Mouse (Mus musculus) erythroid progenitor cell, adult 5-6 weeks (primary cell): ENCODE data around the gene Bid. TPM values are rescaled to one million over a fixed set of nuclear protein-coding genes. Genes with fewer than 3 reads are reported as not detected.
"Not testable (repeated sequence)": the region's sequence is repeated elsewhere in the genome, so short reads cannot be mapped to it uniquely, and the experiment has no call there.

ENCODE experiments used
- ATAC-seq: replicated peaks from 2 replicates; pipeline ENCODE4 v1.8.0; 2016; ENCODE audit warnings: moderate number of reproducible peaks, mild to moderate bottlenecking, moderate TSS enrichment, inconsistent platforms; ENCODE audit not compliant: poor library complexity, low FRiP score, severe bottlenecking
- total RNA-seq, 2 experiments: library from RNA; stranded (forward) in 1 of 2; stranded (reverse) in 1 of 2; fragments of 150-400 nt in 1 of 2; fragments of 186-747, 209-891 nt in 1 of 2; gene quantifications; 2 replicates each; pipeline versions ENCODE4 v1.2.3 to v1.2.4; 2015 to 2017; ENCODE audit warnings: low replicate concordance in 2 of 2

Bid gene
- total RNA-seq, 2 experiments from 2014 or later = 7.7 to 9.6 TPM

- no peak for ATAC-seq
These were observed 21.5 kb upstream of the Bid start for GRCm38 (mm10) chr6:120937999-120938608.

- ATAC-seq = no peak
These were observed 20.5 kb upstream of the Bid start for GRCm38 (mm10) chr6:120937104-120937617.

DNA sequence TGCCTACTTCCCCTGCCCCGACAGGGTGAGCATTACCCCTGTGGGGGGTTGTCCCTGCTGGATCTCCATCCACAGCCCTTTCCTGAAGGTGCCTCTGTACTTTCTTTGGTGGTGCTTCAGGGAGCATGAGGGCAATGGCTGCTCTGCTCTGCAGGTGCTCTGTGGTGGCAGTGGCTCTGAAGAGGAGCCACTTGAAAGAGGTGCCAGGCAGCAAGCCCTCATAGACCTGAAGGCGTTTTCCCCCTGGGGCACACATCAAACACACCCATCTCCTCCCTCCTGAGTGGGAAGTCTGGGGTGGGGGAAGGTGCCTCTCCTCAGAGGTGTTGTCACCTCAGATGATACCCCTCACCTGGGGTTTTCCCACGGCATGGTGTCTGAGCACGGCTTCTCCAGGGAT lies 17.5 kb upstream of the Bid start:
- ATAC-seq = no peak

DNA sequence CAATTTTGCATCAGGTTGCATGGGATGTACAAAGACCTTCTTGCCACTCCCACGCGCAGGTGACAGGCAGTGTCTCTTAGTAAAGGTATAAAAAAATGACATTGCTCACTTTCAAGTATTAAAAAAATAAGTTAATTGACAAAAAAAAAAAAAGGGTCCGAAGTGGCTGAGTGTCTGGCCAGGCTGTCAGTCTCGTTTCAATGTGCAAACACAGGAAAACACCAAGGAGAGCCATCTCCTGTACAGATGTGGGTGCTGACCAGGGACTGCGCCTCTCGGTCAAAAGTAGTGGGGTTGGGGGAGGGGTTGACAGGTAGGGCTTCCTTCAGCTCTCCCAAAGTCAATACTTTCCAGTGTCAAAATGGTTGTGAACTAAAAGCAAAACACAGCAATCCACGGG lies 17.0 kb upstream of the Bid start:
- ATAC-seq = no peak

DNA sequence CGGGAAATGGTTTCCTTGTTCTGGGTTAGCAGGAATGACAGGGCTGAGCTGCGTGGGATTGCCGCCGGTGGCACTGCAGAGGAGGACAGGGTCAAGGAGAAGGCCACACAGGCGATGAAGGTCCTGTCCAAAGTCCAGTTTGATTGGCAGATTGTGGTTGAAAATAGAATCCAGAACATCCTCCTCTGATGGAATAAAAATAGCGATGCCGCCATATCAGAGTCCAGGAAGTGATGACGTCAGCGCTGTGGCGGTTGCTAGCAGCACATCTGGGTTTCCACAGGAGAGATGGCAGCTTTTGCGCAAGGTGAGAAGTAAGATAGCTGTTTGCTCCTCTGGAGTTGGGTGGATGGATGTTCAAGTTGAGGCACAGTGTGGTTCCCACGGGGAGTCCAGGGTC lies 15.9 kb upstream of the Bid start:
- no peak for ATAC-seq

GRCm38 (mm10) chr6:120930450-120931306 lies 14.0 kb upstream of the Bid start:
- no peak for ATAC-seq

- no peak for ATAC-seq
These were observed 12.8 kb upstream of the Bid start for GRCm38 (mm10) chr6:120929421-120929820.

DNA sequence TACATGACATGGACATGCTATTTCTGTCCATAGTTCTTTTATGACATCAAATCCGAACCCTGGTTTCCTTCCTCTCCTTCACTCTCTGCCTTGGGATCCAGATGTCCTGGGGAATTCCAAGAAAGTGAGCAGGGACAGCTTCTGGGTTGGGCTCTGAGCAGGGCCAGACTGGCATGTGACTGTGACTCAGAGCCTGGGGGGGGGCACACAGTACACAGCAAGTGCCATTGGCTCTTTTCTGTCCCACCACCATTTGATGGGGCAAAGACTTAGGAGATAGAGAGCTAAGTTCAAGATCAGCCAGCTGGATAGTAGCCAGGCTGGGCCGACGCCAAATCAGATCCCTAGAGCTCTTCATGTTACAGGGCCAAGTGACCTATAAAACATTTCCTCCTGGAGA lies 11.1 kb upstream of the Bid start:
- ATAC-seq = no peak

DNA sequence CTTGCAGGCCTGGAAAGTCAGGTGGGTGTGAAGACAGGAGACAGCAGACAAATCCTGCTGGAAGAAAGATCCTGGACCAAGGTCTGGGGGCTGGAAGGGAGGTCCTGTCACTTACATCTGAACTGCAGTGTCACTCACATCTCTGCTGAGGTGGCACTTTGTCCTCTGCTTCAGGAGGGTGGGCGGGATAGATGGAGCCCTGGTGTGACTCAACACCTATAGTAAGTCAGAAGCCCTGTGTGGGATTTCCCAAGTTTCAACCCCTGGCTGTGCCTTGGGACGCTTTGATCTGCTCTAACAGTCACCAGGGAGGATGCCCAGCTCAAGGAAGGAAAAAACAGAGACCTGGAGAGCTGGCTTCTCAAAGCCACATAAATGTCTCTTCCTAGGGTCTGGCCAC lies 10.2 kb upstream of the Bid start:
- ATAC-seq = no peak

DNA sequence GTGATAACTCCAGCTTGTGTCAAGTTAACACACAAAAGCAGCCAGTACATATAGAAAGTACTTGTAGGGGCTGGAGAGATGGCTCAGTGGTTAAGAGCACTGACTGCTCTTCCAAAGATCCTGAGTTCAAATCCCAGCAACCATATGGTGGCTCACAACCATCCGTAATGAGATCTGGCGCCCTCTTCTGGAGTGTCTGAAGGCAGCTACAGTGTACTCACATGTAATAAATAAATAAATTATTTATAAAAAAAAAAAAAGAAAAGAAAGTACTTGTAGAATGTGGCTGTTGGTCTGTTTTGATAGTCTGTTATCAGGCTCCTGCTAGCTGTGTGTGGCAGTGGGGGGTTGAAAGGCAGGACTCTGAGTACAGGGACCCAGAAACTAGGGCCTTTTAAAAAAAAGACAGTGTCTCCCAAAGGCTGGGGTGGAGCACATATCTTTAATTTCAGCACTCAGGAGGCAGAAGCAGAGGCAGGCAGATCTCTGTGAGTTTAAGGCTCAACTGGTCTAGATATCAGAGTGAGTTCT lies 8.2 kb upstream of the Bid start:
- not testable (repeated sequence) for ATAC-seq

DNA sequence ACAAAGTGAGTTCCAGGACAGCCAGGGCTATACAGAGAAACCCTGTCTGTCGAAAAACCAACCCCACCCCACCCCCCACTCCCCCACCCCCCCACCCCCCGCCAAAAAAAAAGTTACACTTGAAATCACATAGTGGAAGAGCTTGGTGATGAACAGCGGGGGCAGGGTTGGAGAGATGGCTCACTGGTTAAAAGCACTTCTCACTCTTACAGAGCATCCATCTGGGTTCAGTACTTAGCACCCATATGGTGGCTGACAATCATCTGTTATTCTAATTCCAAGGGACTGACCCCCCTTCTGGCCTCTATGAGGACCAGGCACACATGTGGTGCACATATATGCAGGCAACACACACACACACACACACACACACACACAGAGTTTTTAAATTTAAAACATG lies 1.3 kb upstream of the Bid start:
- no peak for ATAC-seq

DNA sequence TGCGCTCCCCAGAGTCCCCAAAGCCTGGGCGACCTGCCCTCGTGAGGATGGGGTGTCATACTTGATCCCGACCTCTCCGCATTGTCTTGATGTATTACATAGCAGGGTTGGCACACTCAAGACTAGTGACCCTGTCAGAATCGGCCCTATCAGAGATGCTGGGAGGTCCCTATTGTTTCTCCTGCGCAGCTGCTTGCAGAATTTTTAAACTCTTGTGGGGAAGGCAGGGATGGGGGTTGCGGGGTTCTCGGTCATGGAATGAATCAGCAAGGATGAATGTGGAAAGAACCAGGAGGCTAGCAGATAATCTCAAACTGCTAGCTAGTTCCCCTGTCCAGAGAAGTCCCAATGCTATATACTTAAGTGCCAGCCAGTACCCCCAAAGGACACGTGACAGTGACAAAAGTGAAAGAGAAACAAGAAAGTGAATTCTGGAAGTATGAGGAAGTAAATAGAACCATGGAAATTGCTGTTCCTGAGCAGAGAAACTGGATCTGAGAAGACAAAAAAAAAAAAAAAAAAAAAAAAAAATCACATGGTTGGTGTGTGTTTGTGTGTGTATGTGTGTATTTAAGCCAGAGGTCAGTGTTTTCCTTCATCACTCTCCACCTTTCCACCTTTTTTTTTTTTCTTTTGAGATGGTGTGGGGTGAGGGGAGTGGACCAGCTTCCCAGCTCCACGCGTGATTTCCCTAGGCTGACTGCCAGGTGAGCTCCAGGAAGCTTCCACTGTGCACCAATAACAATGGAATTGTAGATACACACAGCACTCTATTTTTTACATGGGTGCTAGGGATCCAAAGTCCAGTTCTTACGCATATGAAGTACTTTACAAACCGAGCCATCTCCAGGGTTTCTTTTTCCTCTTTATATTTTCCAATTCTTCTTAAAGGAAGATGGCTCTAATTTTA lies 574 bp upstream of the Bid start:
- peak; percentile 11; the same call in 1 of the 2 replicates for ATAC-seq

GRCm38 (mm10) chr6:120915649-120915975 lies 1.0 kb downstream of the Bid start:
- ATAC-seq = peak; percentile 5

DNA sequence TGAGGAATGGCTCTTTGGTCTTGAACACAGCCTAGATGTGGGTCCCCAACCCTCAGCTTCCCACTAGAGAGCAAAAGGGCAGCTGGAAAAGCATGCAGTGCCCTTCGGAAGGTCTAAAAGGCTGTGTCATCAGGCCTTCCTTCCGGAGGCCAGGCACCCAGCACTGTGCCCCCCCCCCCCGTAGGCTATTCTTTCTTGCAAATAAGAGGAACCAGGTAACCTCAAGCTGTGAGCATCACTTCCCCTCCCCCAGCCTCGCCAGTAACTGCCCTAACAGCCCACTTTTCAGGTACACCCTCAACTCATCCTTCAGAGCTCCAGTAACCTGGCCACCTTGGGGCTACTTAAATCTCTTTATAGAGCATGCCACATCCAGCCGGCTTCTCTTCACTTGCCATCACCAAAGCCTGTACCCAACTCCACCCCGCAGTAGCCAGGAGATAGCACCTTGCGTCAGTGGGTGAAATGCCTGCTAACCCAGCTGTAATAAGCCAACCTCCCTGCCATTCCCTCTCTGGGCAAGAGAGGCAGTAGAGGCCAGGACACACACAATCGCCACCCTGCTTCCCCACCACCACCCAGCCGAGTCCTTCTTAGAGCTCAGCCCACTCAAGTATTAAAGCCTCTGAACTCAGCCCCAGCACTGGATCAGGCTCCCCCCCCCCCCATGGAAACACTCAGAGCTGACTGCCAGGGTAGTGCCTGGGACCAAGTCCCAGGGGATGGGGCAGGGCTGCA lies 1.6 kb downstream of the Bid start:
- ATAC-seq = peak; percentile 80

DNA sequence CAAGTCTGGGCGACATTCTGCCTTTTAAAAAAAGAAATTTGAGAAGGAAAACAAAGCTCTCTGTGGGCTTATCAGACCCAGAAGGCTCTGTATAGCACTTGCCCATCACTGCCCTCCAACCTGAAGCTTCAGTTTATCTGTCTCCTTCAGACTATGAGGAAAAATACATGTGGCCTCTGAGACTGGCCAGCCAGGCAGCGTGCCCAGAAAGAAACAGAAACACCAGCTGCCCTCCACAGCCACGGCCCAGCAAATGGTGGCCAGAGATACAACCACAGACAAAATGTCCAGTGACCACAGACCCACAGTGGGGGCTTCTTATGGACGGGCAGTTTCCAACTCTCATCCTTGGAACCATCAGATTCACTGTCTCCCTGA lies 2.1 kb downstream of the Bid start:
- 0 out of 2 replicates have a peak, but pooled peaks have one; percentile 37 for ATAC-seq

- ATAC-seq = no peak
These were observed 2.9 kb downstream of the Bid start for GRCm38 (mm10) chr6:120913783-120914182.

- no peak for ATAC-seq
These were observed 3.7 kb downstream of the Bid start for GRCm38 (mm10) chr6:120912931-120913330.

DNA sequence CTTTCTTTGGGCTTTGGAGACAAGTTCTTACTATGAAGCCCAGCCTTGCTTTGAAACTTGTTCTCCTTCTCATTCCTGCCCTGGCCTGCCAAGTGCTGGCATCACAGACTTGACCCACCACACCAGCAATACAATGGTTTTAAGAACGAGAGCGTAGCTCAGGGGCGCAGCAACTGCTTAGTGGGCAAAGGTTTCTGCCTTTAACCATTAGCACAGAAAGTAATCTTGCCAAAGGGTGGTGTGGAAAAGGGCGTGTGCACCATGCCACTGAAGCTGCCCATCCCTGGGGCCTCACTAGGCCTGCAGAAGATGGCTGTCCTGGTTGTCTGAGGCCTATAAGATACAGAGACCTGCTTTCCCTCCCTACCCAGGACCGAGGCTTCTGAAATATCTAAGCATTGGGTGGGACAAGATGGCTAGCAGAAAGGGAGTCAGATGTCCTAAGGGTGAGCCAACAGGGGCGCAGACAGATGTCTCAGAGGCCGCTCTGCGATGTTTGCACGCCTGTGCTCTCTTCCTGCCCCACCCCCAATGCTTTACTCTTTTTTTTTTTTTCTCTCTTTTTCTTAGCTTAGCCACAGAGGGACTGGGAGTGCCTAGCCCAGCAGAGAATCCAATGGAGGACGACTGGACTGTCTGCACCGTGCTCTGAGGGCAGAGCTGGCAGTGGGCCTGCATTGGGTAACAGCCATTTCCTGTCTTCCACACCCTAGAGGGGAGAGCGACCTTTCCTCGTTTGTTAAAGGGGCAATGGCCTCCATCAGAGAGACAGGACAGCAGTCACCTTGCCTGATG lies 5.2 kb downstream of the Bid start:
- ATAC-seq = no peak

DNA sequence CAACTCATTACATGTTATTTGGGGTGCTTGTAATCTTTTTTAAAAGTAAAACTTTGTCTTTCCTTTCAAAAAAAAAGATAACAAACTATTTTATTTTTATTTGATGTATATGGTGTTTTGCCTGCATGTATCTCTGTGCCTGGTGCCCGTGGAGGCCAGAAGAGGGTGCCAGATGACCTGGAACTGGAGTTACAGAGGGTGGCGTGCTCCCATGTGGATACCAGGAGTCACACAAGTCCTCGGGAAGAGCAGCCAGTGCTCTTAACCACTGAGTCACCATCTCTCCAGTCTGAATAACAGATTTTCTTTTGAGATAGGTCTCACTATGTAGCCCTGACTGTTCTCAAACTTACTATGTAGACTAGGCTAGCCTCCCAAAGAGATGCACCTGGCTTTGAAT lies 7.2 kb downstream of the Bid start:
- no peak for ATAC-seq
